Mouse (Mus musculus) CH12.LX (cell line): ENCODE measurements around the gene Icam5. TPM values are rescaled to one million over a fixed set of nuclear protein-coding genes. Genes with fewer than 3 reads are reported as not detected.

Source experiments
- DNase-seq: peaks from one replicate; pipeline ENCODE4 v3.0.0-alpha.2; 2013; ENCODE audit errors: extremely low read depth
- H3K27ac ChIP-seq: 2 replicates; pipeline ENCODE4 v1.5.1; 2012; ENCODE audit warnings: low read depth, mild to moderate bottlenecking, control low read depth, moderate library complexity; ENCODE audit not compliant: insufficient read depth
- H3K27me3 ChIP-seq: replicated peaks from 2 replicates; pipeline ENCODE3; 2012; ENCODE audit warnings: inconsistent platforms
- H3K36me3 ChIP-seq, 2 experiments: replicated peaks in 1 of 2; 2 replicates each; pipeline versions ENCODE3 to v1.6.1; 2012; ENCODE audit warnings: inconsistent platforms in 1 of 2, low read length in 1 of 2, mild to moderate bottlenecking in 1 of 2, mixed read lengths in 1 of 2, moderate library complexity in 1 of 2; ENCODE audit not compliant: control insufficient read depth in 1 of 2, insufficient read depth in 1 of 2
- H3K4me1 ChIP-seq, 2 experiments: 2 replicates each; pipeline ENCODE4 v1.6.1; 2012; ENCODE audit warnings: inconsistent platforms in 1 of 2, moderate library complexity in 1 of 2; ENCODE audit not compliant: insufficient read depth in 2 of 2, control insufficient read depth in 1 of 2
- H3K4me2 ChIP-seq: 2 replicates; pipeline ENCODE4 v1.6.1; 2012; ENCODE audit warnings: low read depth, mild to moderate bottlenecking, control low read depth; ENCODE audit not compliant: poor library complexity, insufficient read depth, severe bottlenecking
- H3K4me3 ChIP-seq, 3 experiments: fragments of 150-350 bp in 1 of 3; sonication (generic) in 1 of 3; replicated peaks in 1 of 3; 2 replicates each; pipeline versions ENCODE3 to v1.5.1; 2011 to 2012; ENCODE audit warnings: low read depth in 2 of 3, low read length in 2 of 3, mild to moderate bottlenecking in 2 of 3, moderate library complexity in 2 of 3, control low read depth in 1 of 3, improper control_type of control experiment in 1 of 3, inconsistent platforms in 1 of 3, mixed read lengths in 1 of 3; ENCODE audit not compliant: poor library complexity in 1 of 3
- H3K79me2 ChIP-seq: replicated peaks from 2 replicates; pipeline ENCODE4 v1.6.1; 2012; ENCODE audit warnings: mild to moderate bottlenecking, moderate library complexity; ENCODE audit not compliant: control insufficient read depth, poor library complexity, insufficient read depth, severe bottlenecking; ENCODE audit errors: extremely low read depth
- H3K9ac ChIP-seq: 2 replicates; pipeline ENCODE4 v1.6.1; 2012; ENCODE audit warnings: low read depth, mild to moderate bottlenecking, control low read depth, moderate library complexity; ENCODE audit not compliant: insufficient read depth
- H3K9me3 ChIP-seq: replicated peaks from 2 replicates; pipeline ENCODE3; 2012; ENCODE audit warnings: low read length, inconsistent platforms, mixed read lengths
- BHLHE40 ChIP-seq: IDR thresholded peaks from 2 replicates; pipeline ENCODE4 v1.6.1; 2011; ENCODE audit warnings: mild to moderate bottlenecking, low read depth, low read length, improper control_type of control experiment
- CHD2 ChIP-seq: IDR thresholded peaks from 2 replicates; pipeline ENCODE4 v1.6.1; 2011; ENCODE audit warnings: low read length, improper control_type of control experiment
- CTCF ChIP-seq, 2 experiments: IDR thresholded peaks in 1 of 2; conservative IDR thresholded peaks in 1 of 2; 2 replicates each; pipeline ENCODE4 v1.5.1; 2011 to 2012; ENCODE audit warnings: low read depth in 2 of 2, low read length in 2 of 2, improper control_type of control experiment in 1 of 2, inconsistent platforms in 1 of 2, mild to moderate bottlenecking in 1 of 2, moderate library complexity in 1 of 2
- E2F4 ChIP-seq: IDR thresholded peaks from 2 replicates; pipeline ENCODE4 v1.6.1; 2011; ENCODE audit warnings: low read depth, low read length, improper control_type of control experiment; ENCODE audit not compliant: insufficient replicate concordance
- ELF1 ChIP-seq: IDR thresholded peaks from 2 replicates; pipeline ENCODE4 v1.6.1; 2014; ENCODE audit warnings: low read depth, mild to moderate bottlenecking, inconsistent platforms, low read length, improper control_type of control experiment
- ETS1 ChIP-seq: conservative IDR thresholded peaks from 2 replicates; pipeline ENCODE4 v1.6.1; 2012; ENCODE audit warnings: low read depth, mild to moderate bottlenecking, inconsistent platforms, low read length, improper control_type of control experiment, moderate library complexity
- GABPA ChIP-seq: IDR thresholded peaks from 2 replicates; pipeline ENCODE4 v1.6.1; 2012; ENCODE audit warnings: low read depth, low read length, improper control_type of control experiment, inconsistent platforms; ENCODE audit not compliant: insufficient replicate concordance
- IRF4 ChIP-seq: IDR thresholded peaks from 2 replicates; pipeline ENCODE4 v1.6.1; 2014; ENCODE audit warnings: low read depth, mild to moderate bottlenecking, inconsistent platforms, low read length, improper control_type of control experiment
- KAT2A ChIP-seq: IDR thresholded peaks from 2 replicates; pipeline ENCODE4 v1.6.1; 2012; ENCODE audit warnings: low read length, improper control_type of control experiment, inconsistent platforms; ENCODE audit not compliant: insufficient replicate concordance
- MAX ChIP-seq: IDR thresholded peaks from 2 replicates; pipeline ENCODE4 v1.6.1; 2011; ENCODE audit warnings: low read length, improper control_type of control experiment
- MEF2A ChIP-seq: IDR thresholded peaks from 2 replicates; pipeline ENCODE4 v1.6.1; 2014; ENCODE audit warnings: low read depth, mild to moderate bottlenecking, inconsistent platforms, low read length, improper control_type of control experiment, borderline replicate concordance
- MXI1 ChIP-seq: IDR thresholded peaks from 2 replicates; pipeline ENCODE4 v1.6.1; 2011; ENCODE audit warnings: mild to moderate bottlenecking, low read depth, low read length, improper control_type of control experiment
- MYC ChIP-seq: IDR thresholded peaks from 2 replicates; pipeline ENCODE4 v1.6.1; 2011; ENCODE audit warnings: low read depth, mild to moderate bottlenecking, improper control_type of control experiment, low read length
- NELFE ChIP-seq: IDR thresholded peaks from 2 replicates; pipeline ENCODE4 v1.6.1; 2011; ENCODE audit warnings: low read depth, low read length, improper control_type of control experiment
- NRF1 ChIP-seq: IDR thresholded peaks from 2 replicates; pipeline ENCODE4 v1.6.1; 2014; ENCODE audit warnings: low read depth, mild to moderate bottlenecking, inconsistent platforms, low read length, improper control_type of control experiment, moderate library complexity
- POLR2AphosphoS2 ChIP-seq: IDR thresholded peaks from 2 replicates; pipeline ENCODE4 v1.6.1; 2011; ENCODE audit warnings: low read depth, low read length, improper control_type of control experiment
- RAD21 ChIP-seq: IDR thresholded peaks from 2 replicates; pipeline ENCODE4 v1.6.1; 2011; ENCODE audit warnings: low read depth, mild to moderate bottlenecking, low read length, improper control_type of control experiment, moderate library complexity
- RCOR1 ChIP-seq: conservative IDR thresholded peaks from 2 replicates; pipeline ENCODE4 v1.6.1; 2012; ENCODE audit warnings: low read depth, mild to moderate bottlenecking, inconsistent platforms, low read length, improper control_type of control experiment
- SMC3 ChIP-seq: IDR thresholded peaks from 2 replicates; pipeline ENCODE4 v1.6.1; 2011; ENCODE audit warnings: low read depth, low read length, improper control_type of control experiment
- USF1 ChIP-seq: IDR thresholded peaks from 2 replicates; pipeline ENCODE4 v1.6.1; 2014; ENCODE audit warnings: low read depth, mild to moderate bottlenecking, inconsistent platforms, low read length, improper control_type of control experiment
- USF2 ChIP-seq: conservative IDR thresholded peaks from 2 replicates; pipeline ENCODE4 v1.6.1; 2011; ENCODE audit warnings: low read depth, low read length, improper control_type of control experiment
- ZC3H11A ChIP-seq: IDR thresholded peaks from 2 replicates; pipeline ENCODE4 v1.6.1; 2012; ENCODE audit warnings: low read depth, mild to moderate bottlenecking, inconsistent platforms, low read length, improper control_type of control experiment
- ZKSCAN1 ChIP-seq: IDR thresholded peaks from 2 replicates; pipeline ENCODE4 v1.6.1; 2012; ENCODE audit warnings: low read depth, inconsistent platforms, low read length, improper control_type of control experiment, borderline replicate concordance
- ZMIZ1 ChIP-seq: IDR thresholded peaks from 2 replicates; pipeline ENCODE4 v1.6.1; 2012; ENCODE audit warnings: low read depth, mild to moderate bottlenecking, inconsistent platforms, low read length, improper control_type of control experiment
- dilution Hi-C: fragments of 300-500 bp; cut with MboI; formaldehyde crosslinking; loops from 2 replicates; pipeline ENCODE4 v1.14.3; 2020; ENCODE audit warnings: low sequenced_read_pairs; ENCODE audit not compliant: extremely low pct_unique_long_range_greater_than_20kb, extremely low pct_ligation_motif_present
- in situ Hi-C: fragments of 300-500 bp; cut with MboI; formaldehyde crosslinking; loops from 3 replicates; pipeline ENCODE4 v1.14.3; 2019; ENCODE audit warnings: low sequenced_read_pairs, low pct_ligation_motif_present, low pct_unique_long_range_greater_than_20kb, mixed read lengths
- polyA plus RNA-seq: library from polyadenylated mRNA; unstranded; fragments of >175 nt; gene quantifications from 2 replicates; pipeline ENCODE4 v1.2.1, GENCODE M21; 2012; ENCODE audit warnings: low read depth; ENCODE audit not compliant: insufficient read length
- total RNA-seq, 2 experiments: library from RNA; depleted of rRNA; stranded (reverse); fragments of 300-350 nt in 1 of 2; fragments of >200 nt in 1 of 2; gene quantifications; 2 replicates each; pipeline ENCODE4 v1.2.3; 2012 to 2014

Gene Icam5
- total and polyA plus RNA-seq, 3 experiments: 0.89 to 4.9 (median 1.6) TPM

DNA sequence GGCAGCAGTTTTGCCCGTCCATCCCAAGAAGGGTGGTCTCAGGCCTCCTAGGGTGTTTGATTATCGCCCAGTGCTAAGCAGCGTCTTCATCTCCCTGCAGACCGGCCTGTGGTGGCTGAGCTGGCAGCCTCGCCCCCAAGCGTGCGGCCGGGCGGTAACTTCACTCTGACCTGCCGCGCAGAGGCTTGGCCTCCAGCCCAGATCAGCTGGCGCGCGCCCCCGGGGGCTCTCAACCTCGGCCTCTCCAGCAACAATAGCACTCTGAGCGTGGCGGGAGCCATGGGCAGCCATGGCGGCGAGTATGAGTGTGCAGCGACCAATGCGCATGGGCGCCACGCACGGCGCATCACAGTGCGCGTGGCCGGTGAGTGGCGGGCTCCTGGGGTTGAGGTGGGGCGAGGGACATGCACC, 5.6 kb downstream of the Icam5 start:
- Histone ChIP-seq H3K27me3 (no peaks in the 10 kb centered on the region), H3K4me2 (no peak overlapping the region), H3K9me3 (no peaks in the 10 kb centered on the region), H3K4me3 (no peak overlapping the region), H3K9ac (no peak overlapping the region), H3K36me3 (peaks cover 23 to 39% of the 10 kb centered on the region in 2 experiments), H3K79me2 (no peaks in the 10 kb centered on the region), H3K4me1 (peaks cover 14 to 29% of the 10 kb centered on the region in 2 experiments), H3K27ac (no peak overlapping the region)
- DNase-seq: no peak
- dilution Hi-C loops: no loop called here
- in situ Hi-C loops: no loop called here
- TF ChIP-seq MYC (no peak), ETS1 (no peak), MEF2A (no peak), IRF4 (no peak), ZMIZ1 (no peak), MAX (no peak), RAD21 (no peak), KAT2A (no peak), NRF1 (no peak), USF1 (no peak), MXI1 (no peak), RCOR1 (no peak), CHD2 (no peak), CTCF (conservative IDR thresholded peaks at IDR 0.05 in 1 of 2, IDR thresholded peaks at IDR 0.05 in 1 of 2; ENCODE audit: low read depth in 2 of 2, low read length in 2 of 2) (no peak), POLR2AphosphoS2 (no peak), GABPA (no peak), SMC3 (no peak)

- TF ChIP-seq ZKSCAN1 (no peak), MEF2A (no peak), MXI1 (no peak), BHLHE40 (no peak), E2F4 (no peak), NELFE (no peak), USF2 (no peak), CHD2 (no peak), ELF1 (no peak), NRF1 (no peak), KAT2A (no peak), ZC3H11A (no peak)
- dilution Hi-C loops: no loop called here
- H3K27me3 ChIP-seq: no peaks in the 10 kb centered on the region
- H3K4me1 ChIP-seq: peaks cover 9 to 15% of the 10 kb centered on the region in 2 experiments
- H3K27ac ChIP-seq: no peak overlapping the region
- H3K9me3 ChIP-seq: no peaks in the 10 kb centered on the region
- H3K9ac ChIP-seq: no peak overlapping the region
- in situ Hi-C loops: no loop called here
- no peak overlapping the region for H3K4me2 ChIP-seq
- peaks cover 23 to 37% of the 10 kb centered on the region in 2 experiments for H3K36me3 ChIP-seq
- no peak overlapping the region for H3K4me3 ChIP-seq
- DNase-seq: no peak
- H3K79me2 ChIP-seq: no peaks in the 10 kb centered on the region
These were observed 7.9 kb downstream of the Icam5 start for GRCm38 (mm10) chr9:21039779-21040178.
